Mouse (Mus musculus): ENCODE measurements around the gene Mmaa.

GRCm38 (mm10) chr8:79281376-79281890, 13.3 kb downstream of the Mmaa start:
- TF ChIP-seq CTCF (IDR thresholded peaks at IDR 0.05; ENCODE audit: low read depth): no peak
- TF ChIP-seq EP300 (IDR thresholded peaks at IDR 0.05; ENCODE audit: low read depth): no peak

Measured in heart, postnatal 0 days (tissue).